Comparison of ENCODE assay signal across 7 mouse cellular contexts in the genomic region with DNA sequence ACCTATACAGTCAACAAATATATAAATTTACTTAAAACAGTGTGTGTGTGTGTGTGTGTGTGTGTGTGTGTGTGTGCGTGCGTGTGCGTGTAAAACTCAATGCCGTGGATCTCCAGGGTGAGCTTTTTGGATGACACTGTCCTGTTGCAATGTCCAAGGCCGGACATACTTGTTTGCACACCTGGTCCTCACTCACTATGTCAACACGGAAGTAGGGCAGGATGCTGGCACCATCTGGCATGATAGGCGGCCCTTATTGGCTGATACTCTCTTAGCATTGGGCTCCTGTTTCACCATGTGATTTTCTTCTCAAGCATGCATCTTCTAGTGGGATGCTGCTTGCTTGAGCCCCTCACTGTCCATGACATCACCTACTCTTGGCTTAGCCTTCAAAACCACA. TPM values are rescaled to one million over a fixed set of nuclear protein-coding genes. Genes with fewer than 3 reads are reported as not detected.
DNase-seq lines count a peak whose midpoint lies in the region; ATAC-seq and TF ChIP-seq lines count a peak whose summit lies in the region.

No protein-coding gene starts in this region.

- peak overlapping the region; percentile 96 for H3K4me3 ChIP-seq in testis, adult 2 months (ENCODE audit: control insufficient read depth, low read depth, low read length)
- H3K4me3 ChIP-seq in forebrain, embryonic 10.5 days: peak overlapping the region; percentile 71
- peak overlapping the region in 1 of 2 experiments; percentile 64; a peak in 1 of 4 replicates for H3K4me3 ChIP-seq in liver, embryonic 14.5 days (ENCODE audit: insufficient read depth in 1 of 2, low read depth in 2 of 2, low read length in 2 of 2)
- no peak overlapping the region for H3K4me3 ChIP-seq in stomach, postnatal 0 days (ENCODE audit: low read depth, low read length)

- TF ChIP-seq CTCF in testis, adult 2 months (IDR thresholded peaks at IDR 0.05; ENCODE audit: control insufficient read depth, insufficient read depth, insufficient replicate concordance, low read depth, low read length): no peak
- no peak for TF ChIP-seq CTCF in liver, embryonic 14.5 days (IDR thresholded peaks at IDR 0.05; ENCODE audit: low read depth)
- no peak for TF ChIP-seq CTCF in stomach, postnatal 0 days (IDR thresholded peaks at IDR 0.05; ENCODE audit: low read depth)

- no peak overlapping the region for H3K27ac ChIP-seq in testis, adult 2 months (ENCODE audit: control insufficient read depth, insufficient read depth, low read depth, low read length)
- H3K27ac ChIP-seq in forebrain, embryonic 10.5 days: no peak overlapping the region
- H3K27ac ChIP-seq in liver, embryonic 14.5 days: no peak overlapping the region
- H3K27ac ChIP-seq in stomach, postnatal 0 days (replicated peaks): peak overlapping the region; percentile 99; the same call in 1 of the 2 replicates

- H3K9ac ChIP-seq in liver, embryonic 14.5 days (replicated peaks): no peak overlapping the region
- H3K9ac ChIP-seq in stomach, postnatal 0 days (ENCODE audit: low read length): no peak overlapping the region

- no peaks in the 10 kb centered on the region for H3K36me3 ChIP-seq in testis, adult 2 months (ENCODE audit: control insufficient read depth, insufficient read depth, low read length)
- H3K36me3 ChIP-seq in forebrain, embryonic 10.5 days (replicated peaks): no peaks in the 10 kb centered on the region
- no peaks in the 10 kb centered on the region for H3K36me3 ChIP-seq in liver, embryonic 14.5 days (replicated peaks; ENCODE audit: control insufficient read depth, insufficient read depth, low read depth)
- H3K36me3 ChIP-seq in stomach, postnatal 0 days (ENCODE audit: control insufficient read depth, insufficient read depth, low read length): no peaks in the 10 kb centered on the region

- no peak for ATAC-seq in liver, embryonic 14.5 days (ENCODE audit: insufficient read depth)
- ATAC-seq in stomach, postnatal 0 days (ENCODE audit: low FRiP score, low TSS enrichment): peak; percentile 22; the same call in 1 of the 2 replicates

- TF ChIP-seq POLR2A in testis, adult 2 months (IDR thresholded peaks at IDR 0.05; ENCODE audit: control insufficient read depth, low read depth, low read length): no peak

- TF ChIP-seq EP300 in liver, embryonic 14.5 days (IDR thresholded peaks at IDR 0.05; ENCODE audit: low read depth): no peak
- no peak for TF ChIP-seq EP300 in stomach, postnatal 0 days (optimal IDR thresholded peaks at IDR 0.05)

- no peak for DNase-seq in testis, postnatal 14 days (ENCODE audit: low spot score)
- no peak for DNase-seq in forebrain, embryonic 10.5 days (ENCODE audit: extremely low spot score, low spot score)
- DNase-seq in liver, embryonic 14.5 days (ENCODE audit: low read depth in 3 of 3, low spot score in 3 of 3): no peak
- peak; percentile 57 for DNase-seq in stomach, postnatal 0 days (ENCODE audit: low spot score)
- no peak for DNase-seq in adrenal gland, adult 8-10 months
- no peak for DNase-seq in layer of hippocampus, adult 9-11 months

- peaks cover 21% of the 10 kb centered on the region for H3K4me1 ChIP-seq in testis, adult 2 months (ENCODE audit: control insufficient read depth, insufficient read depth, low read length)
- H3K4me1 ChIP-seq in forebrain, embryonic 10.5 days: peaks cover 46% of the 10 kb centered on the region
- peaks cover 11 to 30% of the 10 kb centered on the region in 2 experiments for H3K4me1 ChIP-seq in liver, embryonic 14.5 days (replicated peaks; ENCODE audit: control insufficient read depth in 2 of 2, insufficient read depth in 2 of 2, low read length in 1 of 2)
- no peaks in the 10 kb centered on the region; the same call in 1 of the 2 replicates for H3K4me1 ChIP-seq in stomach, postnatal 0 days (replicated peaks; ENCODE audit: control insufficient read depth, insufficient read depth)

- WGBS in forebrain, embryonic 10.5 days: 75% methylated on average over 7 of the region's 7 CpGs
- 48% methylated on average over 7 of the region's 7 CpGs for WGBS in liver, embryonic 14.5 days (ENCODE audit: insufficient replicate concordance)
- WGBS in stomach, postnatal 0 days: 47% methylated on average over 7 of the region's 7 CpGs

- H3K9me3 ChIP-seq in forebrain, embryonic 10.5 days: no peaks in the 10 kb centered on the region
- H3K9me3 ChIP-seq in liver, embryonic 14.5 days (ENCODE audit: control insufficient read depth, low read length): no peaks in the 10 kb centered on the region
- no peaks in the 10 kb centered on the region for H3K9me3 ChIP-seq in stomach, postnatal 0 days (ENCODE audit: control insufficient read depth, low read length)

- H3K4me2 ChIP-seq in liver, embryonic 14.5 days (ENCODE audit: low read depth): peak overlapping the region; percentile 88
- peak overlapping the region; percentile 76 for H3K4me2 ChIP-seq in stomach, postnatal 0 days (replicated peaks; ENCODE audit: low read depth)

- H3K27me3 ChIP-seq in testis, adult 2 months (ENCODE audit: control insufficient read depth, insufficient read depth, low read length): no peaks in the 10 kb centered on the region
- peaks cover 4% of the 10 kb centered on the region; the same call in 1 of the 2 replicates for H3K27me3 ChIP-seq in forebrain, embryonic 10.5 days (ENCODE audit: poor library complexity, severe bottlenecking)
- no peaks in the 10 kb centered on the region for H3K27me3 ChIP-seq in liver, embryonic 14.5 days (ENCODE audit: control insufficient read depth, insufficient read depth, low read length)
- H3K27me3 ChIP-seq in stomach, postnatal 0 days (ENCODE audit: control insufficient read depth, insufficient read depth, low read length): no peaks in the 10 kb centered on the region

RNA-seq across cellular contexts. Expression of a gene that starts 13.8 kb away (rescaled TPM):
- polyA plus RNA-seq in testis, adult 2 months (2012; rRNA removed): not detected in 2 replicates
- polyA plus RNA-seq in forebrain, embryonic 10.5 days (2016; fragmentation: Nextera tagmentation; extraction: Ambion mirVana): not detected in 2 replicates
- polyA plus RNA-seq in liver, embryonic 14.5 days (2012; rRNA removed): 0.08 and 0.18 TPM in 2 replicates
- 0.13 TPM in 1 of 2 replicates, not detected in the other for polyA plus RNA-seq in liver, embryonic 14.5 days (2014; fragmentation: Nextera tagmentation; extraction: Ambion mirVana)
- polyA plus RNA-seq in stomach, postnatal 0 days (2015; fragmentation: Nextera tagmentation; extraction: Ambion mirVana): 0.16 and 0.19 TPM in 2 replicates
- under 1 TPM in 2 of 4 experiments, not detected in 2; 0.17 to 0.31 TPM for total RNA-seq in adrenal gland, adult 8-10 months (2022)

RNA-seq across cellular contexts. Expression of a gene that starts 13.8 kb away (rescaled TPM):
- not detected in 2 replicates for polyA plus RNA-seq in testis, adult 2 months (2012; rRNA removed)
- not detected in 2 replicates for polyA plus RNA-seq in forebrain, embryonic 10.5 days (2016; fragmentation: Nextera tagmentation; extraction: Ambion mirVana)
- not detected in 2 replicates for polyA plus RNA-seq in liver, embryonic 14.5 days (2012; rRNA removed)
- not detected in 2 replicates for polyA plus RNA-seq in liver, embryonic 14.5 days (2014; fragmentation: Nextera tagmentation; extraction: Ambion mirVana)
- polyA plus RNA-seq in stomach, postnatal 0 days (2015; fragmentation: Nextera tagmentation; extraction: Ambion mirVana): not detected in 2 replicates
- under 1 TPM in 1 of 4 experiments, not detected in 3; 0.54 TPM for total RNA-seq in adrenal gland, adult 8-10 months (2022)

RNA-seq across cellular contexts. Expression of a gene that starts 47.5 kb away (rescaled TPM):
- polyA plus RNA-seq in testis, adult 2 months (2012; rRNA removed): 0.07 TPM in 1 of 2 replicates, not detected in the other
- polyA plus RNA-seq in forebrain, embryonic 10.5 days (2016; fragmentation: Nextera tagmentation; extraction: Ambion mirVana): not detected in 2 replicates
- 0.09 and 0.10 TPM in 2 replicates for polyA plus RNA-seq in liver, embryonic 14.5 days (2012; rRNA removed)
- polyA plus RNA-seq in liver, embryonic 14.5 days (2014; fragmentation: Nextera tagmentation; extraction: Ambion mirVana): 0.08 TPM in 1 of 2 replicates, not detected in the other
- 0.06 and 0.17 TPM in 2 replicates for polyA plus RNA-seq in stomach, postnatal 0 days (2015; fragmentation: Nextera tagmentation; extraction: Ambion mirVana)
- under 1 TPM in 3 of 4 experiments, not detected in 1; 0.10 to 0.65 (median 0.22) TPM for total RNA-seq in adrenal gland, adult 8-10 months (2022)

RNA-seq across cellular contexts. Expression of a gene that starts 50.9 kb away (rescaled TPM):
- polyA plus RNA-seq in testis, adult 2 months (2012; rRNA removed): 0.25 TPM in 1 of 2 replicates, not detected in the other
- not detected in 2 replicates for polyA plus RNA-seq in forebrain, embryonic 10.5 days (2016; fragmentation: Nextera tagmentation; extraction: Ambion mirVana)
- polyA plus RNA-seq in liver, embryonic 14.5 days (2012; rRNA removed): 0.04 and 0.09 TPM in 2 replicates
- polyA plus RNA-seq in liver, embryonic 14.5 days (2014; fragmentation: Nextera tagmentation; extraction: Ambion mirVana): 0.09 and 0.25 TPM in 2 replicates
- polyA plus RNA-seq in stomach, postnatal 0 days (2015; fragmentation: Nextera tagmentation; extraction: Ambion mirVana): 0.07 and 0.18 TPM in 2 replicates
- 1 to 10 TPM in 1 of 4 experiments, under 1 TPM in 3; 0.22 to 1.0 (median 0.56) TPM for total RNA-seq in adrenal gland, adult 8-10 months (2022)

RNA-seq across cellular contexts. Expression of a gene that starts 51.0 kb away (rescaled TPM):
- 0.08 and 0.09 TPM in 2 replicates for polyA plus RNA-seq in testis, adult 2 months (2012; rRNA removed)
- polyA plus RNA-seq in forebrain, embryonic 10.5 days (2016; fragmentation: Nextera tagmentation; extraction: Ambion mirVana): 0.52 and 0.64 TPM in 2 replicates
- polyA plus RNA-seq in liver, embryonic 14.5 days (2012; rRNA removed): 2.4 and 5.0 TPM in 2 replicates
- 5.4 and 10.6 TPM in 2 replicates for polyA plus RNA-seq in liver, embryonic 14.5 days (2014; fragmentation: Nextera tagmentation; extraction: Ambion mirVana)
- 0.59 and 0.68 TPM in 2 replicates for polyA plus RNA-seq in stomach, postnatal 0 days (2015; fragmentation: Nextera tagmentation; extraction: Ambion mirVana)
- total RNA-seq in adrenal gland, adult 8-10 months (2022): 1 to 10 TPM in 1 of 4 experiments, under 1 TPM in 2, not detected in 1; 0.35 to 1.0 (median 0.59) TPM
